Mouse (Mus musculus) neural tube, embryonic 13.5 days (tissue): ENCODE measurements around the gene Chil3. TPM values are rescaled to one million over a fixed set of nuclear protein-coding genes. Genes with fewer than 3 reads are reported as not detected.
"Not testable (repeated sequence)": the region's sequence is repeated elsewhere in the genome, so short reads cannot be mapped to it uniquely, and the experiment has no call there.

Experiments used
- ATAC-seq: fragments of 200-750 bp; cut with Nextera tagmentation; 2 replicates; pipeline ENCODE4 v1.8.0; 2017; ENCODE audit warnings: low read depth, mild to moderate bottlenecking, moderate TSS enrichment, moderate library complexity
- H3K27ac ChIP-seq: fragments of 300-500 bp; sonication (generic); replicated peaks from 2 replicates; pipeline ENCODE4 v1.5.1; 2015; ENCODE audit warnings: moderate library complexity, mild to moderate bottlenecking, inconsistent platforms
- H3K27me3 ChIP-seq: fragments of 300-500 bp; sonication (generic); 2 replicates; pipeline ENCODE4 v1.6.1; 2015; ENCODE audit warnings: mild to moderate bottlenecking, inconsistent platforms
- H3K36me3 ChIP-seq: fragments of 300-500 bp; sonication (generic); 2 replicates; pipeline ENCODE4 v1.6.1; 2015; ENCODE audit warnings: mild to moderate bottlenecking, inconsistent platforms
- H3K4me1 ChIP-seq: fragments of 300-500 bp; sonication (generic); replicated peaks from 2 replicates; pipeline ENCODE4 v1.6.1; 2015; ENCODE audit warnings: inconsistent platforms
- H3K4me2 ChIP-seq: fragments of 300-500 bp; sonication (generic); 2 replicates; pipeline ENCODE4 v1.6.1; 2015; ENCODE audit warnings: inconsistent platforms, mild to moderate bottlenecking, moderate library complexity
- H3K4me3 ChIP-seq: fragments of 300-500 bp; sonication (generic); 2 replicates; pipeline ENCODE4 v1.5.1; 2015; ENCODE audit warnings: mild to moderate bottlenecking, inconsistent platforms
- H3K9ac ChIP-seq: fragments of 300-500 bp; sonication (generic); 2 replicates; pipeline ENCODE4 v1.6.1; 2015; ENCODE audit warnings: moderate library complexity, mild to moderate bottlenecking, inconsistent platforms
- H3K9me3 ChIP-seq: fragments of 300-500 bp; sonication (generic); 2 replicates; pipeline ENCODE4 v1.6.1; 2016; ENCODE audit warnings: inconsistent platforms
- WGBS: fragments of 180-500 bp; shearing (Covaris S2); methylation state at CpG from one replicate; pipeline ENCODE4 v1.1.7; 2015; 5-methylcytosine and 5-hydroxymethylcytosine counted together
- polyA plus RNA-seq: library from polyadenylated mRNA; unstranded; fragments of >200 nt; fragmentation: Nextera tagmentation; extraction: Ambion mirVana; gene quantifications from 2 replicates; pipeline ENCODE4 v1.2.1, GENCODE M21; 2015

Chil3 gene
- polyA plus RNA-seq = not detected in 2 replicates

DNA sequence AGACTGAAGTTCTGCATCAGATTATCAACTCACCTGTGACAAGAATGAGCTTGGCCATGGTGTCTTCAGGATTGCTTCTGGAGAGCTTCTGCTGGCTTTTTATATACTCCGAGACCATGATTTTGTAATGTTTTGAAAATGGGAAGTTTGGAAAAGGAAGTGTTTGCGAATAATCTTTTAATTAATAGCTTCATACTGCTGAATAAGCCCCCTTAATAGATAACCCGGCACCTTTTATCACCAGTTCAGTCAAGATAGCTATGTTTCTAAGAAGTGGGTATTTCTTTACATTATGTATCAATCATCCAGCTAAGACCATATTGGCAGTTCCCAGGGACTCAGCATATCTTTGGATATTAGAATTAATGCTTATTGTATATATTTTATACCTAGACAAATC is at the start of gene Chil3:
Chil3 (minus strand) TSS at position 101 of the 400 bp plus-strand sequence.
- Histone ChIP-seq H3K4me1 (no peaks in the 10 kb centered on the region), H3K9ac (no peak within 1 kb of the TSS), H3K36me3 (no peaks in the 10 kb centered on the region), H3K4me2 (no peak within 1 kb of the TSS), H3K4me3 (no peak within 1 kb of the TSS), H3K27me3 (no peaks in the 10 kb centered on the region), H3K9me3 (peaks cover 6% of the 10 kb centered on the region), H3K27ac (no peak within 1 kb of the TSS)
- ATAC-seq = no peak
- 82% methylated on average over 3 of the region's 3 CpGs for WGBS

DNA sequence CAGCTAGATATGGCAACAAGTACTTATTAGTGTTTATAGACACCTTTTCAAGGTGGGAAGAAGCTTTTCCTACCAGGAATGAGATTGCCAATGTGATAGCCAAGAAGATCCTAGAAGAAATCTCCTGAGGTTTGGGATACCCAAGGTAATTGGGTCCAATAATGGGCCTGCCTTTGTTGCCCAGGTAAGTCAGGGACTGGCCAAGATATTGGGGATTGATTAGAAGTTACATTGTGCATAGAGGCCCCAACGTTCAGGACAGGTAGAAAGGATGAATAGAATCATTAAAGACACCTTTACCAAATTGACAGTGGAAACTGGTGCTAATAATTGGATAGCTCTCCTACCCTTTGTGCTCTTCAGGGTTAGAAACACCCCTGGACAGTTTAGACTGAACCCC is 30.7 kb upstream of the Chil3 start:
- not testable (repeated sequence) for H3K36me3 ChIP-seq, H3K4me1 ChIP-seq, H3K27me3 ChIP-seq, H3K4me3 ChIP-seq, H3K9ac ChIP-seq, H3K4me2 ChIP-seq, ATAC-seq, H3K27ac ChIP-seq
- peaks cover 27% of the 10 kb centered on the region for H3K9me3 ChIP-seq
- 58% methylated on average over 1 of the region's 1 CpGs for whole genome bisulfite sequencing

DNA sequence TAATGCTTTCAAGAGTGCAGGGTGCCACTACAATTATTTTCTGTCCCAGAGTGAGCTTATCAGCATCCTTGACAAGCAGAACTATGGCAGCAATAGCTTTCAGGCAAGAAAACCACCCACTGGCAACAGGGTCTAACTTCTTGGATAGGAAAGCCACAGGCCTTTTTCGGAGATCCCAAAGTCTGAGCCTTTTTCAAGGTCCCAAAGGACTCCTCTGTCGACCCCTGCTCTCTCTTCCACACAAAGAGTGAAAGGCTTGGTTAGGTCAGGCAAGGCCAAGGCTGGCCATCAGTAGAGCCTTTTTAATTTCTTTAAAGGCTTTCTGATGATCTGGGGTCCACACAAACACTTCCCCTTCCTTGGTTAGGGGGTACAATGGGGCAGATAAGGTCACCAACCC is 29.9 kb upstream of the Chil3 start:
- H3K9ac ChIP-seq, H3K4me1 ChIP-seq, ATAC-seq, H3K4me2 ChIP-seq, H3K27ac ChIP-seq, H3K27me3 ChIP-seq, H3K36me3 ChIP-seq, H3K4me3 ChIP-seq: not testable (repeated sequence)
- 74% methylated on average over 2 of the region's 2 CpGs for WGBS
- peaks cover 34% of the 10 kb centered on the region for H3K9me3 ChIP-seq

DNA sequence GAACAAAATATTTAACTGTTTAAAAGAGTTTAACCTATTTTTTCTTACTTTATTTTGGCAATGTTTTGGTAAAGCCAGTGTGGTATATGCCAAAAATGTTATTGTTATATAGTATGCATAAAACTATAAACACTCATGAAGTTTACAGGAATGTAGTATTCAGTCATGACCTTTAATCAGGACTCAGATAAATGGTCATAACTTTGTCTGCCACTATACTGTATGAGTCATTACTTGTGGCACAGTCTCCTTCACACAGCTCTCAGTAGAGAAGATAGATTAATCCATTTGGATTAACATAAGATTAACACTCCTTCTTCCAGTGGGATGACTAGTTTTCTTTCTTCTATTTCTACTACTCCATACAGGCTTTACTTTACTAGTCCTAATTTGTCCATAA is 28.9 kb upstream of the Chil3 start:
- no peak for ATAC-seq
- no peaks in the 10 kb centered on the region for H3K36me3 ChIP-seq
- no peaks in the 10 kb centered on the region for H3K27me3 ChIP-seq
- H3K27ac ChIP-seq = no peak overlapping the region
- H3K9me3 ChIP-seq = peaks cover 34% of the 10 kb centered on the region
- H3K4me2 ChIP-seq = no peak overlapping the region
- no peak overlapping the region for H3K4me3 ChIP-seq
- H3K4me1 ChIP-seq = no peaks in the 10 kb centered on the region
- H3K9ac ChIP-seq = no peak overlapping the region

DNA sequence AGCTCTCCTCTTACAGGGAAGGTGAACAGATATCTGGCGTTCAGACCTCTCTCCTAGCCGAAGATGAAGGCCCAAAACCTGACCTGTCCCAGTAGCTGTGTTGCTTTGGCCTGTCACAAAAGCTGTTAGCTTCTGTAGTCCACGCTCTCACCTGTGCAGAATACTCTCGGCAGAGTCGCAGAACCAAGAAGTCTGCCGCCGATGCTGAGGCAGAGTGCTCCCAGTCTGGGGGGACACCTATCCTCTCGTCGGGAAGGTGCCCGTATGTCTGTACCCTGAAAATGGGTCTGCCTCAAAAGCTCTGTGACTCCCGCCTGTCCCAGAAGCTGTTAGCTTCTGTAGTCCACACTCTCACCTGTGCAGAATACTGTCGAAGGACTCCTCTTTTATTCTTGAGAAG is 28.1 kb upstream of the Chil3 start:
- Histone ChIP-seq H3K4me2 (no peak overlapping the region), H3K27me3 (no peaks in the 10 kb centered on the region), H3K36me3 (no peaks in the 10 kb centered on the region), H3K9me3 (peaks cover 34% of the 10 kb centered on the region), H3K4me1 (no peaks in the 10 kb centered on the region), H3K27ac (no peak overlapping the region), H3K4me3 (no peak overlapping the region), H3K9ac (no peak overlapping the region)
- WGBS = 91% methylated on average over 12 of the region's 12 CpGs
- ATAC-seq = no peak

DNA sequence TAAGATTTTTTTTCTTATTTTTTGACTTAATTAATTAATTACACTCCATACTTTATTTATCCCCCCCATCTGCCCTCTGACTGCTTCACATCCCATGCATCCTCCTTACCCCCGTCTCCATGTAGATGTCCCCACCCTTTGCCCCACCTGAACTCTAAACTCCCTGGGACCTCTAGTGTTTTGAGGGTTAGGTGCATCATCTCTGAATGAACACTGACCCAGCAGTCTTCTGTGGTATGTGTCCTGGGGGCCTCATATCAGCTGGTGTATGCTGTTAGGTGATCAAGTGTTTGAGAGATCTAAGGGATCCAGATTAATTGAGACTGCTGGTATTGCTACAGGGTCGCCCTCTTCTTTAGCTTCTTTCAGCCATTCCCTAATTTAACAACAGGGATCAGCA is 20.6 kb upstream of the Chil3 start:
- 74% methylated on average over 2 of the region's 2 CpGs for WGBS
- no peak overlapping the region for H3K9ac ChIP-seq
- H3K9me3 ChIP-seq = peaks cover 50% of the 10 kb centered on the region
- no peak for ATAC-seq
- no peaks in the 10 kb centered on the region for H3K36me3 ChIP-seq
- H3K4me3 ChIP-seq = no peak overlapping the region
- no peak overlapping the region for H3K4me2 ChIP-seq
- no peaks in the 10 kb centered on the region for H3K27me3 ChIP-seq
- H3K4me1 ChIP-seq = no peaks in the 10 kb centered on the region
- H3K27ac ChIP-seq = no peak overlapping the region

DNA sequence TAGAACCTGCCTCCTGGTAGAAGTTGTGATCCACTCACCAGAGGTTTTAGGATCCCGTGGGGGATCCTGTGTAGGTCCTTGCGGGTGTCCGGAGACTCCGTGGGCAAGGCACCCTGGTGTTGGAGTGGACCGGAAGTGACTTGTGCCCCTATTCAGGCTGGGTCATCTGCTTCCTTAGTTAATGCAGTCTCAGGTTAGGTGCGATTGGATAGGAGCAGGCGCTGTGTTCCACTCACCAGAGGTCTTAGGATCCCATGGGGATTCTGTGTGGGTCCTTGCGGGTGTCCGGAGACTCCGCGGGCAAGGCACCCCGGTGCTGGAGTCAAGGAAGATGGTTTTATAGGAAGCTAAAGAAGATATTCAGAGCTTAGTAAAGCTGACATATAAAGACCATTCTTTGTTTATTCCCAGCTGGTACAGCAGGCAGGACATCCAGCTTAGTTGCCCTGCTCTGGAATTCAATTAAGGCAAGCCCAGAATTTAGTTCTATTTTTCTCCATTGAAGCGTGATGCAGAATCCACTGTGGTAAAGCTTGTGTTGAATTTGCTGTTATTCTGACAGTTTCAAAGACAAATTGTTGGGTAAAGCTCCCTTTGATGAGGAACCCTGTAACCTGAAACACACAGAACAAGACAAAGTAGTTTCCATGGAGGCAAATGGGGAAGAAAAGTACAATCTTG is 10.3 kb upstream of the Chil3 start:
- Histone ChIP-seq H3K27ac (no peak overlapping the region), H3K4me2 (no peak overlapping the region), H3K9me3 (peaks cover 17% of the 10 kb centered on the region; the same call in 1 of the 2 replicates), H3K27me3 (no peaks in the 10 kb centered on the region), H3K36me3 (no peaks in the 10 kb centered on the region), H3K4me3 (no peak overlapping the region), H3K4me1 (no peaks in the 10 kb centered on the region), H3K9ac (no peak overlapping the region)
- no peak for ATAC-seq
- 89% methylated on average over 13 of the region's 13 CpGs for WGBS

DNA sequence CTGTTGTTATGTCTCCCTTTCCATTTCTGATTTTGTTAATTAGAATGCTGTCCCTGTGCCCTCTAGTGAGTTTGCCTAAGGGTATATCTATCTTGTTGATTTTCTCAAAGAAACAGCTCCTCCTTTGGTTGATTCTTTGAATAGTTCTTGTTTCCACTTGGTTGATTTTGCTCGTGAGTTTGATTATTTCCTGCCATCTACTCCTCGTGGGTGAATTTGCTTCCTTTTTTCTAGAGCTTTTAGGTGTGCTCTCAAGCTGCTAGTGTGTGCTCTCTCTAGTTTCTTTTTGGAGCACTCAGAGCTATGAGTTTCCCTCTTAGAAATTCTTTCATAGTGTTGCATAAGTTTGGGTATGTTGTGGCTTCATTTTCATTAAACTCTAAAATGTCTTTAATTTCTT is 7.6 kb upstream of the Chil3 start:
- peaks cover 18% of the 10 kb centered on the region for H3K9me3 ChIP-seq
- not testable (repeated sequence) for H3K4me3 ChIP-seq, H3K4me2 ChIP-seq, H3K4me1 ChIP-seq, H3K27me3 ChIP-seq, H3K9ac ChIP-seq, ATAC-seq, H3K27ac ChIP-seq, H3K36me3 ChIP-seq
- WGBS = 68% methylated on average over 2 of the region's 2 CpGs

DNA sequence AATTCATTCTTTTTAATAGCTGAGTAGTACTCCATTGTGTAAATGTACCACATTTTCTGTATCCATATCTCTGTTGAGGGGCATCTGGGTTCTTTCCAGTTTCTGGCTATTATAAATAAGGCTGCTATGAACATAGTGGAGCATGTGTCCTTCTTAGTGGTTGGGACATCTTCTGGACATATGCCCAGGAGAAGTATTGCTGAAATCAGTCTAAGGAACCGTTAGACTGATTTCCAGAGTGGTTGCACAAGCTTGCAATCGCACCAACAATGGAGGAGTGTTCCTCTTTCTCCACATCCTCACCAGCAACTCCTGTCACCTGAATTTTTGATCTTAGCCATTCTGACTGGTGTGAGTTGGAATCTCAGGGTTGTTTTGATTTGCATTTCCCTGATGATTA is 5.1 kb upstream of the Chil3 start:
- H3K9me3 ChIP-seq = peaks cover 11% of the 10 kb centered on the region
- not testable (repeated sequence) for H3K27ac ChIP-seq, H3K4me1 ChIP-seq, H3K27me3 ChIP-seq, ATAC-seq, H3K36me3 ChIP-seq, H3K4me2 ChIP-seq, H3K9ac ChIP-seq, H3K4me3 ChIP-seq
- WGBS = 74% methylated on average over 2 of the region's 2 CpGs

DNA sequence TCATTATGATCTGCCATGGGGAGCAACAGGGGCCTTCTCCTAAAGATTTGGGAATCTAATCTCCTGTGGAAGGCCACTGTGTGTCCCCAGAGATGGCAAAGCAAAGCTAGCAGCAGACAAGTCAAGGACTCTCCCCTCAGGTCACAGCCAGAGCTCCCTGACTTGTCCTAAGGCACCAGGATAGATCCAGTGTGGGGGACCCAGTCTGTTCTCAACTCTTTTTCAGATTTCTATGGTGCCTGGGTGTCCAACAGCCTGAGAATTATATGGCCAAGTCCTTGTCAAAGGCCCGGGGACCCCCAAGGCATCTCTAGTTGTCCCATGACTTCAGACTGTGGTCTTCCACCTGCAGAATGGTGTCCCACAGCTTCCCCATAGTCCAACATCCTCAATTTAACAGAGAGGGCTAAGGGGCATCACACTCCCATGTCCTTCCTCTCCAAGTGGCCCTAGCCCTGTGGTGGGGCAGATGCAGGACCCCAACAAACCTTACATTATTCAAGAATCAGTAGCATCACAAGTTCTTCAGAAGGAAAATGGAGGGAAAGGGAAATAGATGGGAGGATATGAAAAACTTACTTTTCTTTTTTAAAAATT is 3.9 kb upstream of the Chil3 start:
- no peak overlapping the region for H3K4me3 ChIP-seq
- H3K36me3 ChIP-seq = no peaks in the 10 kb centered on the region
- 79% methylated on average over 1 of the region's 1 CpGs for WGBS
- no peak for ATAC-seq
- no peak overlapping the region for H3K9ac ChIP-seq
- no peaks in the 10 kb centered on the region for H3K27me3 ChIP-seq
- no peak overlapping the region for H3K4me2 ChIP-seq
- no peaks in the 10 kb centered on the region for H3K4me1 ChIP-seq
- H3K27ac ChIP-seq = no peak overlapping the region
- H3K9me3 ChIP-seq = peaks cover 6% of the 10 kb centered on the region

DNA sequence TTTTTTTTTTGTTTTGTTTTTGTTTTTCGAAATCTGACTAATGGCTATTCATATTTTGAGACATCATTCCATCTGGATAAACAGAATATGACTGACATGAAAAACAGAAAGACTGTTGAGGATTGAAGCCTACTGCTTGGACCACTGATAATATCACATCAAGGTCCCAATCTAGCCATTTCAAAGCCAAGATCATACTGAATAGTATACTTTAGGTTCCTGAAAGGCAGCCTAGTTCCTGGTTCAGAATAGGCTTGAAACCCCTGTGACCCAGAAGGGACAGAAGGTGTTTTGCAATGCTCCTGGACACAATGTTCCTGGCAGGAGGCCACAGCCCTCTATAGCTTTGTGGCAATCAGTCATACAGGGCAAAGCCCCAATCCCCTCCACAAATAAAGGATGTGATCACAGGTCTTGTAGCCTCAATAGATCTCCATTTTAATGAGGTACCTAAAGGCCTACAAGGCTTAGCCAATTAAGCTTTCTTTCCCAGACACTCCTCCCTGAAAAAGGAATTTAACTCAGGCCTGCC is 3.2 kb upstream of the Chil3 start:
- H3K27ac ChIP-seq = no peak overlapping the region
- H3K9ac ChIP-seq = no peak overlapping the region
- H3K27me3 ChIP-seq = no peaks in the 10 kb centered on the region
- H3K4me3 ChIP-seq = no peak overlapping the region
- H3K36me3 ChIP-seq = no peaks in the 10 kb centered on the region
- H3K4me2 ChIP-seq = no peak overlapping the region
- 53% methylated on average over 1 of the region's 1 CpGs for whole genome bisulfite sequencing
- ATAC-seq = no peak
- peaks cover 6% of the 10 kb centered on the region for H3K9me3 ChIP-seq
- no peaks in the 10 kb centered on the region for H3K4me1 ChIP-seq

DNA sequence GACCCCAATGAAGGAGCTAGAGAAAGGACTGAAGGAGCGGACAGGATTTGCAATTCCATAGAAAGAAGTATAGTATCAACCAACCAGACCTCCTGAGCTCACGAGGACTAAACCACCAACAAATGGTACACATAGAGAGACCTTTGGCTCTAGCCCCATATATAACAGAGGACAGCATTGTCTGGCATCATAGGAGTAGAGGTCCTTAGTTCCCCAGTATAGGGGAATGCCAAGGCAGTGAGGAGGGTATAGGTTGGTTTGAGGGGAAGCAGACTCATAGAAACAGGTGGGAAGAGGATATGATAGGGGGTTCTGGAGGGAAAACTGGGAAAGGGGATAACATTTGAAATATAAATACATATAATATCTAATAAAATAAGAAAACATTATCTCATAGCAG is 13.0 kb downstream of the Chil3 start:
- WGBS = 87% methylated on average over 2 of the region's 2 CpGs
- Histone ChIP-seq H3K4me3 (no peak overlapping the region), H3K27me3 (no peaks in the 10 kb centered on the region), H3K27ac (no peak overlapping the region), H3K9ac (no peak overlapping the region), H3K36me3 (no peaks in the 10 kb centered on the region), H3K9me3 (peaks cover 17% of the 10 kb centered on the region), H3K4me1 (no peaks in the 10 kb centered on the region), H3K4me2 (no peak overlapping the region)
- no peak for ATAC-seq

DNA sequence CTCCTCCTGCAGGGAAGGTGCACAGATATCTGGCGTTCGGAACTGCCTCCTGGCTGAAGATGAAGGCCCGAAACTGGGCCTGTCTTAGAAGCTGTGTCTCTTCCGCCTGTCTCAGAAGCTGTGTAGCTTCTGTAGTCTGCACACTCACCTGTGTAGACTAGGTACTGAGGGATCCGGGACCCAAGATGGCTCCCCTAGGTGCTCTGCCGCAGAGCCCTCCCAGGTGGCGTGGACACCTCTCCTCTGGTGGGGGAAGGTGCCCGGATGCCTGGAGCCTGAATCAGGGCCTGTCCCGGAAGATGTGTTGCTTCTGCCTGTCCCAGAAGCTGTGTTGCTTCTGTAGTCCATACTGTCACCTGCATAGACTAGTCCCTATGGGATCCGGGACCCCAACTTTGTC is 23.3 kb downstream of the Chil3 start:
- no peak overlapping the region for H3K4me3 ChIP-seq
- H3K4me2 ChIP-seq = no peak overlapping the region
- no peak for ATAC-seq
- 91% methylated on average over 10 of the region's 10 CpGs for WGBS
- H3K27me3 ChIP-seq = no peaks in the 10 kb centered on the region
- no peaks in the 10 kb centered on the region for H3K36me3 ChIP-seq
- H3K4me1 ChIP-seq = no peaks in the 10 kb centered on the region
- H3K9ac ChIP-seq = no peak overlapping the region
- no peak overlapping the region for H3K27ac ChIP-seq
- H3K9me3 ChIP-seq = peaks cover 28% of the 10 kb centered on the region
